ENCODE assay signal across 15 mouse cellular contexts in genomic region chr8:118190866-118191265, GRCm38 (mm10).
A peak's percentile ranks its signal among the peaks of the same experiment; 100 is the strongest.
DNase-seq lines count a peak whose midpoint lies in the region; ATAC-seq and TF ChIP-seq lines count a peak whose summit lies in the region.
"Had no signal": no experiment of that assay in that cellular context is flagged by ENCODE, and none has a peak within 500 bp of the region (broad histone marks: within the 10 kb centered on the region; RNA-seq: fewer than 3 reads in every experiment).

No protein-coding gene starts in this region.

- H3K4me2 ChIP-seq in midbrain, embryonic 14.5 days (ENCODE audit: low read length): no peak overlapping the region
- H3K4me2 ChIP-seq: intestine, embryonic 15.5 days; lung, embryonic 15.5 days had no signal

- DNase-seq in left cerebral cortex, adult 9 months (ENCODE audit: low spot score in 2 of 2): peak; percentile 12 to 55
- no peak for DNase-seq in left cerebral cortex, adult 2 months (ENCODE audit: extremely low spot score in 1 of 2, low spot score in 2 of 2)
- DNase-seq in gastrocnemius, postnatal 10 days: peak; percentile 10
- no peak for DNase-seq in heart, embryonic 10.5 days (ENCODE audit: low spot score)
- DNase-seq in mesoderm, embryonic 11.5 days (ENCODE audit: low read depth, low spot score): peak; percentile 4
- DNase-seq in embryo, embryonic 11 days: no peak
- DNase-seq in midbrain, embryonic 14.5 days: no peak
- DNase-seq: cerebellum, adult 2 months; kidney, postnatal 14 days; liver; thymus, postnatal 14 days had no signal

- 27% methylated on average over 6 of the region's 6 CpGs for WGBS in heart, embryonic 10.5 days
- WGBS in midbrain, embryonic 14.5 days: 88% methylated on average over 6 of the region's 6 CpGs

- no peaks in the 10 kb centered on the region for H3K36me3 ChIP-seq in heart, embryonic 10.5 days
- no peaks in the 10 kb centered on the region for H3K36me3 ChIP-seq in midbrain, embryonic 14.5 days (ENCODE audit: control insufficient read depth, insufficient read depth, low read length)
- H3K36me3 ChIP-seq: intestine, embryonic 15.5 days; lung, embryonic 15.5 days had no signal

- H3K4me3 ChIP-seq in left cerebral cortex, adult 2 months: no peak overlapping the region
- H3K4me3 ChIP-seq in heart, embryonic 10.5 days: no peak overlapping the region
- no peak overlapping the region for H3K4me3 ChIP-seq in midbrain, embryonic 14.5 days (replicated peaks; ENCODE audit: low read depth, low read length)
- H3K4me3 ChIP-seq: intestine, embryonic 15.5 days; lung, embryonic 15.5 days had no signal

- H3K4me1 ChIP-seq in heart, embryonic 10.5 days: peaks cover 28% of the 10 kb centered on the region
- H3K4me1 ChIP-seq in midbrain, embryonic 14.5 days (ENCODE audit: control insufficient read depth, insufficient read depth, low read length): no peaks in the 10 kb centered on the region
- H3K4me1 ChIP-seq: intestine, embryonic 15.5 days; lung, embryonic 15.5 days had no signal

- no peak overlapping the region for H3K9ac ChIP-seq in midbrain, embryonic 14.5 days (replicated peaks; ENCODE audit: low read length)
- H3K9ac ChIP-seq: intestine, embryonic 15.5 days; lung, embryonic 15.5 days had no signal

- intact Hi-C loops in left cerebral cortex, adult 2 months (cut with DNase I): loop anchor here (2.0 kb wide), 1 partner anchor 80 kb away; no protein-coding TSS in a partner anchor

- TF ChIP-seq CTCF in left cerebral cortex, adult 2 months (IDR thresholded peaks at IDR 0.05): no peak

- H3K9me3 ChIP-seq in heart, embryonic 10.5 days: no peaks in the 10 kb centered on the region
- no peaks in the 10 kb centered on the region for H3K9me3 ChIP-seq in midbrain, embryonic 14.5 days (ENCODE audit: control insufficient read depth, low read length)
- H3K9me3 ChIP-seq: intestine, embryonic 15.5 days; lung, embryonic 15.5 days had no signal

- no peak for ATAC-seq in midbrain, embryonic 14.5 days (ENCODE audit: low FRiP score, low TSS enrichment)
- ATAC-seq: intestine, embryonic 15.5 days; Patski had no signal

- no peak overlapping the region for H3K27ac ChIP-seq in left cerebral cortex, adult 2 months
- peak overlapping the region; percentile 72; the same call in 1 of the 2 replicates for H3K27ac ChIP-seq in heart, embryonic 10.5 days
- no peak overlapping the region for H3K27ac ChIP-seq in midbrain, embryonic 14.5 days (replicated peaks; ENCODE audit: low read depth, low read length)
- H3K27ac ChIP-seq: intestine, embryonic 15.5 days; lung, embryonic 15.5 days had no signal

- no peaks in the 10 kb centered on the region for H3K27me3 ChIP-seq in heart, embryonic 10.5 days (ENCODE audit: insufficient read depth, poor library complexity, severe bottlenecking)
- H3K27me3 ChIP-seq in midbrain, embryonic 14.5 days (ENCODE audit: control insufficient read depth, insufficient read depth, low read length): no peaks in the 10 kb centered on the region
- H3K27me3 ChIP-seq: CH12.LX; intestine, embryonic 15.5 days; lung, embryonic 15.5 days had no signal

Comparison
In these comparisons a context has a peak if more than half of its experiments do, and no peak if none do; other contexts are left out.
1. DNase-seq: peak in left cerebral cortex, adult 9 months (2 of 2), gastrocnemius, postnatal 10 days (single experiment) and mesoderm, embryonic 11.5 days (single experiment); none in left cerebral cortex, adult 2 months (0 of 2), heart, embryonic 10.5 days (single experiment), embryo, embryonic 11 days (single experiment) and midbrain, embryonic 14.5 days (single experiment).